Mouse (Mus musculus) MEL (cell line): ENCODE results near the gene Prdm15. TPM values are rescaled to one million over a fixed set of nuclear protein-coding genes. Genes with fewer than 3 reads are reported as not detected.

Experiments
- DNase-seq: peaks from one replicate; pipeline ENCODE4 v3.0.0; 2011; ENCODE audit warnings: low read depth, low spot score
- H3K27ac ChIP-seq: 2 replicates; pipeline ENCODE4 v1.5.1; 2012; ENCODE audit warnings: low read depth, mild to moderate bottlenecking, control low read depth, low read length, moderate library complexity; ENCODE audit not compliant: control insufficient read depth
- H3K27me3 ChIP-seq, 2 experiments: fragments of 150-350 bp in 1 of 2; sonication (generic) in 1 of 2; 2 replicates each; pipeline ENCODE4 v1.6.1; 2012; ENCODE audit warnings: low read length in 2 of 2, mild to moderate bottlenecking in 2 of 2, improper control_type of control experiment in 1 of 2, moderate library complexity in 1 of 2; ENCODE audit not compliant: insufficient read depth in 2 of 2, control insufficient read depth in 1 of 2
- H3K36me3 ChIP-seq, 2 experiments: 2 replicates each; pipeline ENCODE4 v1.6.1; 2012 to 2014; ENCODE audit warnings: low read length in 2 of 2, improper control_type of control experiment in 1 of 2, inconsistent platforms in 1 of 2, mild to moderate bottlenecking in 1 of 2; ENCODE audit not compliant: insufficient read depth in 2 of 2, control insufficient read depth in 1 of 2
- H3K4me1 ChIP-seq, 2 experiments: fragments of 150-350 bp in 1 of 2; sonication (generic) in 1 of 2; 2 replicates each; pipeline ENCODE4 v1.6.1; 2012; ENCODE audit warnings: low read length in 2 of 2, improper control_type of control experiment in 1 of 2, mild to moderate bottlenecking in 1 of 2; ENCODE audit not compliant: insufficient read depth in 2 of 2, control insufficient read depth in 1 of 2
- H3K4me3 ChIP-seq, 2 experiments: fragments of 150-350 bp in 1 of 2; sonication (generic) in 1 of 2; 2 replicates each; pipeline ENCODE4 v1.5.1; 2012; ENCODE audit warnings: low read depth in 2 of 2, low read length in 2 of 2, mild to moderate bottlenecking in 2 of 2, moderate library complexity in 2 of 2, control low read depth in 1 of 2, improper control_type of control experiment in 1 of 2; ENCODE audit not compliant: control insufficient read depth in 1 of 2, insufficient read depth in 1 of 2
- H3K79me2 ChIP-seq: 2 replicates; pipeline ENCODE4 v1.6.1; 2012; ENCODE audit warnings: mild to moderate bottlenecking, low read length, moderate library complexity; ENCODE audit not compliant: control insufficient read depth, poor library complexity, insufficient read depth
- H3K9ac ChIP-seq: 2 replicates; pipeline ENCODE4 v1.6.1; 2012; ENCODE audit warnings: low read depth, mild to moderate bottlenecking, control low read depth, low read length, moderate library complexity; ENCODE audit not compliant: control insufficient read depth, poor library complexity, severe bottlenecking
- H3K9me3 ChIP-seq: fragments of 150-350 bp; sonication (generic); replicated peaks from 2 replicates; pipeline ENCODE4 v1.6.1; 2012; ENCODE audit warnings: mild to moderate bottlenecking, low read length, improper control_type of control experiment, moderate library complexity; ENCODE audit not compliant: insufficient read depth
- CHD2 ChIP-seq: IDR thresholded peaks from 2 replicates; pipeline ENCODE4 v1.6.1; 2011; ENCODE audit warnings: low read length, improper control_type of control experiment
- CTCF ChIP-seq, 3 experiments: IDR thresholded peaks in 2 of 3; conservative IDR thresholded peaks in 1 of 3; 2 replicates each; pipeline ENCODE4 v1.5.1; 2011 to 2012; ENCODE audit warnings: low read length in 3 of 3, low read depth in 2 of 3, mild to moderate bottlenecking in 2 of 3, improper control_type of control experiment in 1 of 3, inconsistent platforms in 1 of 3, mixed read lengths in 1 of 3, moderate library complexity in 1 of 3; ENCODE audit not compliant: control insufficient read depth in 1 of 3, insufficient read depth in 1 of 3, poor library complexity in 1 of 3, severe bottlenecking in 1 of 3
- E2F4 ChIP-seq: IDR thresholded peaks from 2 replicates; pipeline ENCODE4 v1.6.1; 2011; ENCODE audit warnings: low read depth, low read length, improper control_type of control experiment, borderline replicate concordance
- GABPA ChIP-seq: IDR thresholded peaks from 2 replicates; pipeline ENCODE4 v1.6.1; 2012; ENCODE audit warnings: low read depth, mild to moderate bottlenecking, inconsistent platforms, low read length, improper control_type of control experiment, moderate library complexity
- HCFC1 ChIP-seq: IDR thresholded peaks from 2 replicates; pipeline ENCODE4 v1.6.1; 2012; ENCODE audit warnings: low read depth, mild to moderate bottlenecking, inconsistent platforms, low read length, improper control_type of control experiment, moderate library complexity
- MAX ChIP-seq: IDR thresholded peaks from 2 replicates; pipeline ENCODE4 v1.6.1; 2011; ENCODE audit warnings: low read length, improper control_type of control experiment
- RAD21 ChIP-seq: IDR thresholded peaks from 2 replicates; pipeline ENCODE4 v1.6.1; 2011; ENCODE audit warnings: mild to moderate bottlenecking, low read depth, low read length, improper control_type of control experiment
- SIN3A ChIP-seq: IDR thresholded peaks from 2 replicates; pipeline ENCODE4 v1.6.1; 2012; ENCODE audit warnings: low read length, improper control_type of control experiment, inconsistent platforms
- SMC3 ChIP-seq: IDR thresholded peaks from 2 replicates; pipeline ENCODE4 v1.6.1; 2011; ENCODE audit warnings: low read depth, low read length, improper control_type of control experiment
- UBTF ChIP-seq: IDR thresholded peaks from 2 replicates; pipeline ENCODE4 v1.6.1; 2012; ENCODE audit warnings: low read depth, mild to moderate bottlenecking, inconsistent platforms, low read length, improper control_type of control experiment, moderate library complexity, borderline replicate concordance; ENCODE audit not compliant: insufficient read depth
- USF1 ChIP-seq: IDR thresholded peaks from 2 replicates; pipeline ENCODE4 v1.6.1; 2014; ENCODE audit warnings: low read depth, mild to moderate bottlenecking, inconsistent platforms, low read length, improper control_type of control experiment, moderate library complexity
- USF2 ChIP-seq, 2 experiments: IDR thresholded peaks; 2 replicates each; pipeline ENCODE4 v1.6.1; 2011 to 2012; ENCODE audit warnings: improper control_type of control experiment in 2 of 2, low read length in 2 of 2, borderline replicate concordance in 1 of 2, inconsistent platforms in 1 of 2, low read depth in 1 of 2, mild to moderate bottlenecking in 1 of 2; ENCODE audit not compliant: insufficient read depth in 1 of 2
- ZC3H11A ChIP-seq: IDR thresholded peaks from 2 replicates; pipeline ENCODE4 v1.6.1; 2012; ENCODE audit warnings: low read depth, mild to moderate bottlenecking, inconsistent platforms, low read length, improper control_type of control experiment
- polyA plus RNA-seq, 2 experiments: library from polyadenylated mRNA; stranded (reverse) in 1 of 2; unstranded in 1 of 2; fragments of >175 nt in 1 of 2; fragments of >200 nt in 1 of 2; gene quantifications; 2 replicates each; pipeline versions ENCODE4 v1.2.1 to v1.2.4; 2012; ENCODE audit warnings: low replicate concordance in 2 of 2, low read depth in 1 of 2; ENCODE audit not compliant: insufficient read length in 2 of 2, insufficient read depth in 1 of 2, missing spikeins in 1 of 2
- total RNA-seq: library from RNA; depleted of rRNA; stranded (reverse); fragments of 300-350 nt; gene quantifications from 2 replicates; pipeline ENCODE4 v1.2.3, GENCODE M21; 2012

Gene Prdm15
- total and polyA plus RNA-seq, 3 experiments: 10.7 to 12.0 TPM; not detected in 1

DNA sequence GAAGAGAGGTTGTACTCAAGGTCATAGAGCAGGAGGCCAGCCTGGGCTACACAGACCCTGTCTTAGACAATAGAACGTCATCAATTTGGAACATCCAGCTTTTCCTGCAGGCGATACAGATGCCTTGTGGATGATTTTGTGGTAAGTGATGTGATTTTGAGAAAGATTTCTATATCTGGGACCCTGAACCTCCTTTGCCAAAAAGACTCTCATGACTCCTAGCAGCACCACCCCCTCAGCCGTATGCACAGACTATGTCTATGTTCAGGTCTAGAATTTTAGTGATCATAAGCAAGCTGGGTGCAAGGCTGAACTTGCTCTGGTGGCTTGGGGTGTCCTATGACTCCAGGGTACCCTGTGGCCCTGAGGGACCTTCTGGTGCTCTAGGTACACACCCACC is 46.0 kb downstream of the Prdm15 start:
- Histone ChIP-seq H3K4me1 (no peaks in the 10 kb centered on the region), H3K4me3 (no peak overlapping the region), H3K79me2 (no peaks in the 10 kb centered on the region), H3K27me3 (no peaks in the 10 kb centered on the region)
- DNase-seq: no peak
- TF ChIP-seq UBTF: no peak
- no peak for TF ChIP-seq ZC3H11A
- no peak for TF ChIP-seq GABPA
- TF ChIP-seq CTCF (IDR thresholded peaks at IDR 0.05 in 2 of 3, conservative IDR thresholded peaks at IDR 0.05 in 1 of 3; ENCODE audit: control insufficient read depth in 1 of 3, insufficient read depth in 1 of 3, low read depth in 2 of 3, low read length in 3 of 3, poor library complexity in 1 of 3, severe bottlenecking in 1 of 3): no peak
- no peak for TF ChIP-seq USF1
- TF ChIP-seq CHD2: no peak
- TF ChIP-seq USF2 (IDR thresholded peaks at IDR 0.05; ENCODE audit: borderline replicate concordance in 1 of 2, insufficient read depth in 1 of 2, low read depth in 1 of 2, low read length in 2 of 2): no peak
- no peak for TF ChIP-seq SIN3A
- TF ChIP-seq, all 39 proteins: peak for 0
- H3K36me3 ChIP-seq: peaks cover 0 to 10% of the 10 kb centered on the region in 2 experiments; a peak in 2 of 4 replicates
- H3K9me3 ChIP-seq: no peaks in the 10 kb centered on the region
- no peak overlapping the region for H3K27ac ChIP-seq
- no peak overlapping the region for H3K9ac ChIP-seq

DNA sequence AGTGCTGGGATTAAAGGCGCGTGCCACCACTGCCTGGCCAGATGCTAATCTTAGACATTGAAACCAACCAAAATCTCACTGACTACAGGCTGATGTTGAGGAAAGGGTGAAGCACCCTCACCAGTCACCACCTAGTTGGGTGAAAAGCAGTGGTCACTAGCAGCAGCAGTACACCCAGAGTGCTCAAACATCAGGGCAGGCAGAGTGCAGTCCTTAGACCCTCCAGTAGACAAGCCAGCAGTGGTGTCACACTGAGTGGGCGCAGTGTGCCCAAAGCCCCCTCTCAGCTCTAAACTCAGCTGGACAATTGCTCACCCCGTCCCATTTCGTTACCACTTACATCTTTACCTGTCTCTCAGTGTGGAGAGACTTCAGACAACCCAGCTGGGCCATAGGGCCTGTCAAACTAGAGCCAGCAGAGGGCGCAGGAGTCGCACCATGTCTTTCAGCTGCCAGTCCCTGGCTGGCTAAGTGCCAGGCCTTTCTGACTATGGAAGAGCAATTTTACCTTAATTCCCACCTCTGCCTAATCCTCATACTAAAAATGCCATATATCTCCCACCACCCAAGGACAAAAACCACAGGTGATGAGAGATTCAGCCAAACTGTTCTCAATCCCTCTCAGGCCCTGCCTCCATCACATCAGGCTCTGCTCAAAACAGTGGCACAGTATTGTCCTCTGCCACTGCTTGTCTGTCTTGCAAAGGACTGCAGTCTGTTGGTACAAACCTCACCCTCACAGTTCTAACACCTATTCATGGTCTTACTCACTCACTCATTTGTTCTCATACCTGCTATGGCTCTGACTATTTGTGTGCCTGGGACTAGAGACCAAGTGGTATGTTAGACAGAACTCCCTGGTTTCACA is 46.7 kb downstream of the Prdm15 start:
- H3K9ac ChIP-seq: no peak overlapping the region
- TF ChIP-seq HCFC1: no peak
- no peak for TF ChIP-seq E2F4
- TF ChIP-seq ZC3H11A: peak; percentile 71
- TF ChIP-seq SIN3A: 0 out of 2 replicates have a peak, but pooled peaks have one; percentile 22
- TF ChIP-seq MAX: no peak
- TF ChIP-seq CTCF (IDR thresholded peaks at IDR 0.05 in 2 of 3, conservative IDR thresholded peaks at IDR 0.05 in 1 of 3; ENCODE audit: control insufficient read depth in 1 of 3, insufficient read depth in 1 of 3, low read depth in 2 of 3, low read length in 3 of 3, poor library complexity in 1 of 3, severe bottlenecking in 1 of 3): peak; percentile 65 to 89 (median 80)
- no peak for TF ChIP-seq GABPA
- peak; percentile 71 for TF ChIP-seq RAD21
- TF ChIP-seq SMC3: peak; percentile 77
- H3K4me3 ChIP-seq: no peak overlapping the region
- no peaks in the 10 kb centered on the region for H3K4me1 ChIP-seq
- peak; percentile 78 for DNase-seq
- no peak overlapping the region for H3K27ac ChIP-seq
- H3K79me2 ChIP-seq: no peaks in the 10 kb centered on the region
- no peaks in the 10 kb centered on the region for H3K9me3 ChIP-seq
- H3K27me3 ChIP-seq: no peaks in the 10 kb centered on the region
- peaks cover 0 to 8% of the 10 kb centered on the region in 2 experiments; a peak in 2 of 4 replicates for H3K36me3 ChIP-seq
